Comparison of ENCODE assay signal across 13 mouse cellular contexts in genomic region chr15:83061689-83062088, GRCm38 (mm10). TPM values are rescaled to one million over a fixed set of nuclear protein-coding genes. Genes with fewer than 3 reads are reported as not detected.
DNase-seq lines count a peak whose midpoint lies in the region; ATAC-seq and TF ChIP-seq lines count a peak whose summit lies in the region.
"Had no signal": no experiment of that assay in that cellular context is flagged by ENCODE, and none has a peak within 500 bp of the region (broad histone marks: within the 10 kb centered on the region; RNA-seq: fewer than 3 reads in every experiment).

No protein-coding gene starts in this region.

- H3K27me3 ChIP-seq in heart, embryonic 13.5 days (replicated peaks): no peaks in the 10 kb centered on the region
- peaks cover 8% of the 10 kb centered on the region; the same call in 1 of the 2 replicates for H3K27me3 ChIP-seq in midbrain, embryonic 10.5 days (ENCODE audit: low read depth, poor library complexity, severe bottlenecking)
- no peaks in the 10 kb centered on the region for H3K27me3 ChIP-seq in midbrain, embryonic 16.5 days (ENCODE audit: control insufficient read depth, insufficient read depth, low read depth, low read length)
- 0 out of 2 replicates have a peak, but pooled peaks cover 3% of the 10 kb centered on the region for H3K27me3 ChIP-seq in hindbrain, embryonic 12.5 days
- H3K27me3 ChIP-seq in cerebellum, adult 2 months (ENCODE audit: control insufficient read depth, insufficient read depth, low read length): no peaks in the 10 kb centered on the region; the same call in 1 of the 2 replicates

- H3K9ac ChIP-seq in heart, embryonic 13.5 days: no peak overlapping the region
- no peak overlapping the region for H3K9ac ChIP-seq in midbrain, embryonic 16.5 days (ENCODE audit: low read depth, low read length)
- no peak overlapping the region for H3K9ac ChIP-seq in hindbrain, embryonic 12.5 days

- no peak for TF ChIP-seq CTCF in cerebellum, adult 2 months (IDR thresholded peaks at IDR 0.05; ENCODE audit: borderline replicate concordance, insufficient read depth, low read depth, low read length)

- H3K4me2 ChIP-seq in heart, embryonic 13.5 days: peak overlapping the region; percentile 21; the same call in 1 of the 2 replicates
- H3K4me2 ChIP-seq in midbrain, embryonic 16.5 days (ENCODE audit: low read length): no peak overlapping the region
- H3K4me2 ChIP-seq in hindbrain, embryonic 12.5 days (replicated peaks): no peak overlapping the region

- no peak overlapping the region for H3K4me3 ChIP-seq in heart, embryonic 13.5 days
- H3K4me3 ChIP-seq in midbrain, embryonic 10.5 days: no peak overlapping the region
- H3K4me3 ChIP-seq in midbrain, embryonic 16.5 days (ENCODE audit: low read depth, low read length): no peak overlapping the region
- H3K4me3 ChIP-seq in hindbrain, embryonic 12.5 days: no peak overlapping the region
- H3K4me3 ChIP-seq in cerebellum, adult 2 months (replicated peaks; ENCODE audit: insufficient read depth, low read depth, low read length): no peak overlapping the region
- H3K4me3 ChIP-seq: left cerebral cortex, adult 2 months had no signal

- no peak for TF ChIP-seq POLR2A in cerebellum, adult 2 months (IDR thresholded peaks at IDR 0.05; ENCODE audit: borderline replicate concordance, insufficient read depth, low read length)

- no peaks in the 10 kb centered on the region for H3K36me3 ChIP-seq in heart, embryonic 13.5 days
- no peaks in the 10 kb centered on the region for H3K36me3 ChIP-seq in midbrain, embryonic 10.5 days
- no peaks in the 10 kb centered on the region for H3K36me3 ChIP-seq in midbrain, embryonic 16.5 days (ENCODE audit: control insufficient read depth, insufficient read depth, low read length)
- no peaks in the 10 kb centered on the region for H3K36me3 ChIP-seq in hindbrain, embryonic 12.5 days

- ATAC-seq in heart, embryonic 13.5 days (ENCODE audit: extremely low read depth, insufficient number of reproducible peaks, low FRiP score, low TSS enrichment): peak; percentile 59; the same call in 1 of the 2 replicates
- ATAC-seq in midbrain, embryonic 16.5 days: no peak
- peak; percentile 52; the same call in 1 of the 2 replicates for ATAC-seq in hindbrain, embryonic 12.5 days (ENCODE audit: low FRiP score)
- 0 out of 2 replicates have a peak, but pooled peaks have one; percentile 30 for ATAC-seq in megakaryocyte progenitor cell, adult 5-6 weeks (replicated peaks; ENCODE audit: poor library complexity)

- DNase-seq in heart, adult 8-10 months (ENCODE audit: low spot score): no peak
- no peak for DNase-seq in midbrain, embryonic 10.5 days (ENCODE audit: low spot score)
- DNase-seq in frontal cortex, adult 2 months (ENCODE audit: extremely low spot score in 1 of 2, low spot score in 1 of 2): no peak
- DNase-seq in cerebellum, adult 2 months: no peak
- DNase-seq: adrenal gland, postnatal 25 days; cerebellum, adult 11-12 months; kidney, postnatal 36 days; lung, adult 2 months had no signal

- H3K9me3 ChIP-seq in heart, embryonic 13.5 days: no peaks in the 10 kb centered on the region
- H3K9me3 ChIP-seq in midbrain, embryonic 10.5 days (replicated peaks): peaks cover 5% of the 10 kb centered on the region; the same call in 1 of the 2 replicates
- H3K9me3 ChIP-seq in midbrain, embryonic 16.5 days (replicated peaks; ENCODE audit: control insufficient read depth, low read length, poor library complexity, severe bottlenecking): no peaks in the 10 kb centered on the region
- H3K9me3 ChIP-seq in hindbrain, embryonic 12.5 days (replicated peaks): no peaks in the 10 kb centered on the region

- 17% methylated on average over 5 of the region's 5 CpGs for WGBS in heart, embryonic 13.5 days
- 11% methylated on average over 5 of the region's 5 CpGs for WGBS in midbrain, embryonic 10.5 days
- 25% methylated on average over 5 of the region's 5 CpGs for WGBS in midbrain, embryonic 16.5 days
- WGBS in hindbrain, embryonic 12.5 days: 13% methylated on average over 5 of the region's 5 CpGs
- 25% methylated on average over 5 of the region's 5 CpGs for WGBS in cerebellum, adult 2 months

- peaks cover 39% of the 10 kb centered on the region for H3K4me1 ChIP-seq in heart, embryonic 13.5 days
- peaks cover 32% of the 10 kb centered on the region for H3K4me1 ChIP-seq in midbrain, embryonic 10.5 days
- peaks cover 23% of the 10 kb centered on the region for H3K4me1 ChIP-seq in midbrain, embryonic 16.5 days (ENCODE audit: control insufficient read depth, insufficient read depth, low read length)
- peaks cover 31% of the 10 kb centered on the region for H3K4me1 ChIP-seq in hindbrain, embryonic 12.5 days
- H3K4me1 ChIP-seq in cerebellum, adult 2 months (ENCODE audit: control insufficient read depth, insufficient read depth, low read length): no peaks in the 10 kb centered on the region

- H3K27ac ChIP-seq in heart, embryonic 13.5 days (replicated peaks): no peak overlapping the region
- H3K27ac ChIP-seq in midbrain, embryonic 10.5 days (replicated peaks): peak overlapping the region; percentile 50
- no peak overlapping the region for H3K27ac ChIP-seq in midbrain, embryonic 16.5 days (ENCODE audit: low read length)
- no peak overlapping the region for H3K27ac ChIP-seq in hindbrain, embryonic 12.5 days
- H3K27ac ChIP-seq in cerebellum, adult 2 months (ENCODE audit: insufficient read depth, low read length): no peak overlapping the region
- H3K27ac ChIP-seq: left cerebral cortex, adult 2 months had no signal

RNA-seq across cellular contexts. Expression of gene Serhl, which starts 27.6 kb away (rescaled TPM):
- polyA plus RNA-seq in heart, embryonic 13.5 days (2015; fragmentation: Nextera tagmentation; extraction: Ambion mirVana): 61.0 and 62.8 TPM in 2 replicates
- 10 to 100 TPM; 47.4 to 64.0 (median 62.0) TPM for total RNA-seq in heart, adult 8-10 months (2022)
- polyA plus RNA-seq in midbrain, embryonic 10.5 days (2016; fragmentation: Nextera tagmentation; extraction: Ambion mirVana): 54.2 and 56.0 TPM in 2 replicates
- polyA plus RNA-seq in midbrain, embryonic 16.5 days (2015; fragmentation: Nextera tagmentation; extraction: Ambion mirVana): 29.6 and 29.7 TPM in 2 replicates
- 44.3 and 46.1 TPM in 2 replicates for polyA plus RNA-seq in hindbrain, embryonic 12.5 days (2016; fragmentation: Nextera tagmentation; extraction: Ambion mirVana)
- total RNA-seq in megakaryocyte progenitor cell, adult 5-6 weeks (2015): 36.7 and 56.1 TPM in 2 replicates
- total RNA-seq in megakaryocyte progenitor cell, adult 5-6 weeks (2017): 37.9 and 40.8 TPM in 2 replicates
- 14.5 and 15.7 TPM in 2 replicates for polyA plus RNA-seq in frontal cortex, adult 2 months (2012; rRNA removed)
- 16.5 and 19.2 TPM in 2 replicates for polyA plus RNA-seq in cerebellum, adult 2 months (2012; rRNA removed)

RNA-seq across cellular contexts. Expression of gene Nfam1, which starts 28.6 kb away (rescaled TPM):
- polyA plus RNA-seq in heart, embryonic 13.5 days (2015; fragmentation: Nextera tagmentation; extraction: Ambion mirVana): 2.0 and 2.1 TPM in 2 replicates
- total RNA-seq in heart, adult 8-10 months (2022): 1 to 10 TPM; 1.1 to 4.8 (median 1.5) TPM
- polyA plus RNA-seq in midbrain, embryonic 10.5 days (2016; fragmentation: Nextera tagmentation; extraction: Ambion mirVana): 4.3 and 4.6 TPM in 2 replicates
- polyA plus RNA-seq in midbrain, embryonic 16.5 days (2015; fragmentation: Nextera tagmentation; extraction: Ambion mirVana): 2.6 and 3.0 TPM in 2 replicates
- 1.9 and 2.2 TPM in 2 replicates for polyA plus RNA-seq in hindbrain, embryonic 12.5 days (2016; fragmentation: Nextera tagmentation; extraction: Ambion mirVana)
- total RNA-seq in megakaryocyte progenitor cell, adult 5-6 weeks (2015): 40.9 and 43.6 TPM in 2 replicates
- 45.3 and 53.5 TPM in 2 replicates for total RNA-seq in megakaryocyte progenitor cell, adult 5-6 weeks (2017)
- polyA plus RNA-seq in frontal cortex, adult 2 months (2012; rRNA removed): 2.0 and 2.2 TPM in 2 replicates
- polyA plus RNA-seq in cerebellum, adult 2 months (2012; rRNA removed): 0.67 and 0.80 TPM in 2 replicates
